Mouse (Mus musculus) lung, postnatal 0 days (tissue): Measurements from ENCODE around the gene Terf2.

Experiments
- CTCF ChIP-seq: IDR thresholded peaks from 2 replicates; pipeline ENCODE4 v1.5.1; 2016; ENCODE audit warnings: antibody characterized with exemption, mild to moderate bottlenecking
- EP300 ChIP-seq: IDR thresholded peaks from 2 replicates; pipeline ENCODE4 v1.6.1; 2016; ENCODE audit warnings: antibody characterized with exemption, mild to moderate bottlenecking, control low read depth

GRCm38 (mm10) chr8:107120806-107121205 lies 24.5 kb upstream of the Terf2 start:
- TF ChIP-seq EP300 (no peak), CTCF (peak; percentile 48)
